Mouse (Mus musculus): Measurements from ENCODE around the gene Zic1.

Gene Zic1

GRCm38 (mm10) chr9:91351361-91351760 lies 14.2 kb downstream of the Zic1 start:
- no peak for DNase-seq

GRCm38 (mm10) chr9:91350861-91351291 lies 14.7 kb downstream of the Zic1 start:
- DNase-seq: no peak

GRCm38 (mm10) chr9:91350211-91350791 lies 15.3 kb downstream of the Zic1 start:
- DNase-seq: no peak

- DNase-seq: no peak
Observed at GRCm38 (mm10) chr9:91348746-91349145, 16.9 kb downstream of the Zic1 start.

GRCm38 (mm10) chr9:91347591-91347990 lies 18.0 kb downstream of the Zic1 start:
- DNase-seq: no peak

Data from kidney, adult 18-20 months (tissue).